8 mouse cellular contexts compared by ENCODE assay signal in genomic region chr5:142819385-142820275, GRCm38 (mm10). TPM values are rescaled to one million over a fixed set of nuclear protein-coding genes. Genes with fewer than 3 reads are reported as not detected.
A peak's percentile ranks its signal among the peaks of the same experiment; 100 is the strongest.
DNase-seq lines count a peak whose midpoint lies in the region; ATAC-seq and TF ChIP-seq lines count a peak whose summit lies in the region.

No protein-coding gene starts in this region.

- peak overlapping the region; percentile 97 for H3K27ac ChIP-seq in brown adipose tissue, adult 24 weeks (replicated peaks; ENCODE audit: low read depth, low read length)
- peak overlapping the region; percentile 100 for H3K27ac ChIP-seq in hindbrain, embryonic 10.5 days
- H3K27ac ChIP-seq in lung, embryonic 14.5 days (ENCODE audit: low read depth) = peak overlapping the region; percentile 100

- H3K36me3 ChIP-seq in hindbrain, embryonic 10.5 days = peaks cover 6% of the 10 kb centered on the region
- 0 out of 2 replicates have a peak, but pooled peaks cover 3% of the 10 kb centered on the region for H3K36me3 ChIP-seq in lung, embryonic 14.5 days (ENCODE audit: insufficient read depth)

- no peaks in the 10 kb centered on the region for H3K9me3 ChIP-seq in hindbrain, embryonic 10.5 days
- no peaks in the 10 kb centered on the region for H3K9me3 ChIP-seq in lung, embryonic 14.5 days (ENCODE audit: low read depth, low read length)

- H3K4me3 ChIP-seq in brown adipose tissue, adult 24 weeks (ENCODE audit: insufficient read depth, low read depth, low read length) = peak overlapping the region; percentile 88
- peak overlapping the region; percentile 99 for H3K4me3 ChIP-seq in hindbrain, embryonic 10.5 days
- peak overlapping the region; percentile 90 for H3K4me3 ChIP-seq in lung, embryonic 14.5 days (ENCODE audit: low read depth, low read length)

- H3K4me1 ChIP-seq in brown adipose tissue, adult 24 weeks (ENCODE audit: control insufficient read depth, insufficient read depth, insufficient read length, low read length) = no peaks in the 10 kb centered on the region; the same call in 1 of the 2 replicates
- H3K4me1 ChIP-seq in hindbrain, embryonic 10.5 days (replicated peaks) = peaks cover 36% of the 10 kb centered on the region
- peaks cover 6% of the 10 kb centered on the region; the same call in 1 of the 2 replicates for H3K4me1 ChIP-seq in lung, embryonic 14.5 days (ENCODE audit: insufficient read depth)

- peak; percentile 86 for DNase-seq in MN1 (ENCODE audit: low spot score)
- DNase-seq in forelimb bud, embryonic 11.5 days (ENCODE audit: low read depth, low spot score) = peak; percentile 87
- peak; percentile 78 for DNase-seq in hindbrain, embryonic 10.5 days (ENCODE audit: low spot score)
- peak; percentile 90 for DNase-seq in layer of hippocampus, adult 9-11 months
- DNase-seq in lung, embryonic 14.5 days = peak; percentile 90
- peak; percentile 85 for DNase-seq in retina, embryonic 14.5 days (ENCODE audit: low spot score)

- TF ChIP-seq CTCF in lung, embryonic 14.5 days (IDR thresholded peaks at IDR 0.05; ENCODE audit: low read depth) = no peak

- H3K4me2 ChIP-seq in lung, embryonic 14.5 days = peak overlapping the region; percentile 97

- peak; percentile 9; the same call in 1 of the 2 replicates for ATAC-seq in lung, embryonic 14.5 days (ENCODE audit: insufficient read depth)
- ATAC-seq in megakaryocyte-erythroid progenitor cell, adult 5-6 weeks (replicated peaks; ENCODE audit: low FRiP score, low TSS enrichment, poor library complexity, severe bottlenecking) = no peak

- H3K27me3 ChIP-seq in hindbrain, embryonic 10.5 days (ENCODE audit: insufficient read depth, poor library complexity, severe bottlenecking) = no peaks in the 10 kb centered on the region
- no peaks in the 10 kb centered on the region for H3K27me3 ChIP-seq in lung, embryonic 14.5 days (ENCODE audit: insufficient read depth, low read length)

- H3K9ac ChIP-seq in lung, embryonic 14.5 days = peak overlapping the region; percentile 100

- under 1% methylated on average over 36 of the region's 36 CpGs for WGBS in hindbrain, embryonic 10.5 days
- WGBS in lung, embryonic 14.5 days = under 1% methylated on average over 36 of the region's 36 CpGs

RNA-seq across cellular contexts. Expression of gene Tnrc18, which starts 2.2 kb away (rescaled TPM):
- 10.6 and 13.2 TPM in 2 replicates for polyA plus RNA-seq in brown adipose tissue, adult 24 weeks (2012; ENCODE audit: insufficient read depth, insufficient read length, missing spikeins)
- polyA plus RNA-seq in hindbrain, embryonic 10.5 days (2016; fragmentation: Nextera tagmentation; extraction: Ambion mirVana) = 25.2 and 39.3 TPM in 2 replicates
- polyA plus RNA-seq in lung, embryonic 14.5 days (2014; fragmentation: Nextera tagmentation; extraction: Ambion mirVana) = 38.4 and 40.4 TPM in 2 replicates
- 8.8 and 11.7 TPM in 2 replicates for total RNA-seq in megakaryocyte-erythroid progenitor cell, adult 5-6 weeks (2014; fragmentation: Nextera tagmentation)
- 0.85 and 4.2 TPM in 2 replicates for total RNA-seq in megakaryocyte-erythroid progenitor cell, adult 5-6 weeks (2017)
